Mouse (Mus musculus) C2C12 (cell line): ENCODE data around the gene Mprip. TPM values are rescaled to one million over a fixed set of nuclear protein-coding genes. Genes with fewer than 3 reads are reported as not detected.

Experiments
- H3K27me3 ChIP-seq: one replicate; pipeline ENCODE4 v1.6.1; 2011; ENCODE audit not compliant: control insufficient read depth, insufficient read depth, insufficient read length
- H3K36me3 ChIP-seq: one replicate; pipeline ENCODE4 v1.6.1; 2011; ENCODE audit not compliant: control insufficient read depth, insufficient read depth
- H3K4me3 ChIP-seq: one replicate; pipeline ENCODE4 v1.5.1; 2011; ENCODE audit warnings: mild to moderate bottlenecking, control low read depth; ENCODE audit not compliant: poor library complexity, insufficient read depth, severe bottlenecking
- H3K79me2 ChIP-seq: one replicate; pipeline ENCODE4 v1.6.1; 2011; ENCODE audit not compliant: control insufficient read depth, insufficient read depth
- H3K79me3 ChIP-seq: one replicate; pipeline ENCODE4 v1.6.1; 2011; ENCODE audit warnings: low read depth, control low read depth
- H3ac ChIP-seq: one replicate; pipeline ENCODE3; 2011; ENCODE audit warnings: low read depth; ENCODE audit not compliant: control insufficient read depth, insufficient read length
- CEBPB ChIP-seq: IDR thresholded peaks from one replicate; pipeline ENCODE4 v1.6.1; 2011; ENCODE audit warnings: low read depth, mild to moderate bottlenecking, control low read depth, moderate library complexity
- CTCF ChIP-seq: IDR thresholded peaks from one replicate; pipeline ENCODE4 v1.5.1; 2011; ENCODE audit not compliant: control insufficient read depth, insufficient read depth, insufficient read length
- FOSL1 ChIP-seq: IDR thresholded peaks from one replicate; pipeline ENCODE4 v1.8.0; 2011; ENCODE audit warnings: mild to moderate bottlenecking, low read length; ENCODE audit not compliant: poor library complexity, insufficient read depth, severe bottlenecking
- MAX ChIP-seq: IDR thresholded peaks from one replicate; pipeline ENCODE4 v1.6.1; 2011; ENCODE audit warnings: mild to moderate bottlenecking, control low read depth
- MYOD1 ChIP-seq: IDR thresholded peaks from one replicate; pipeline ENCODE4 v1.6.1; 2011; ENCODE audit warnings: low read depth; ENCODE audit not compliant: control insufficient read depth, insufficient read length
- MYOG ChIP-seq: IDR thresholded peaks from one replicate; pipeline ENCODE4 v1.6.1; 2011; ENCODE audit not compliant: control insufficient read depth, insufficient read length; ENCODE audit errors: extremely low read depth
- USF1 ChIP-seq: IDR thresholded peaks from one replicate; pipeline ENCODE4 v1.6.1; 2011; ENCODE audit warnings: low read depth, mild to moderate bottlenecking, control low read depth, moderate library complexity
- polyA plus RNA-seq: library from polyadenylated mRNA; unstranded; fragments of >200 nt; fragmentation: generic; extraction: Trizol; gene quantifications from one replicate; pipeline ENCODE4 v1.2.1, GENCODE M21; 2012; ENCODE audit warnings: missing spikeins

Gene Mprip
- polyA plus RNA-seq, 1 experiment, result 257 TPM

DNA sequence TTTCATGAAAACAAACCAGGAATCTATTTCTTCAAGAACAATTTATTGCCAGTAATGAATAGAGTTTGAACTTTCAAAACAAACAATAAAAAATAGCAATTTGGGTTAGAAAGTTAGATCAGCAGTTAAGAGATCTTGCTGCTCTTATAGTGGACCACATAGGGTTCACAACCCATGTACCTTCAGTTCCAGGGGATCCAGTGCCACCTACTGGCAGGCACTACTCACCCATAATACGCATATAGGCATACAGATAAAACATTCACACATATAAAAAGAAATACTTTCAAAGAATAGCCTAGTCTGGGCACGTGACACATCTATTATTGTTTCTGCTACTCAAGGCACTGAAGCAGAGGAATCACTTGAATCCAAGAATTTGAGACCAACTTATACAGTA lies 85.5 kb downstream of the Mprip start:
- H3K79me2 ChIP-seq, result no peaks in the 10 kb centered on the region
- no peak overlapping the region for H3ac ChIP-seq
- no peak overlapping the region for H3K4me3 ChIP-seq
- H3K27me3 ChIP-seq, result no peaks in the 10 kb centered on the region
- no peaks in the 10 kb centered on the region for H3K79me3 ChIP-seq
- TF ChIP-seq FOSL1 (no peak), CEBPB (no peak), CTCF (peak; percentile 11)
- H3K36me3 ChIP-seq, result peaks cover 79% of the 10 kb centered on the region

- no peak for TF ChIP-seq USF1
- no peak for TF ChIP-seq MYOD1
- TF ChIP-seq CEBPB, result no peak
- TF ChIP-seq MAX, result no peak
- no peak for TF ChIP-seq MYOG
- H3K27me3 ChIP-seq, result no peaks in the 10 kb centered on the region
- H3ac ChIP-seq, result no peak overlapping the region
- H3K36me3 ChIP-seq, result peaks cover 82% of the 10 kb centered on the region
- H3K79me3 ChIP-seq, result no peaks in the 10 kb centered on the region
- no peaks in the 10 kb centered on the region for H3K79me2 ChIP-seq
- no peak overlapping the region for H3K4me3 ChIP-seq
These were observed 87.9 kb downstream of the Mprip start for GRCm38 (mm10) chr11:59749050-59749449.

DNA sequence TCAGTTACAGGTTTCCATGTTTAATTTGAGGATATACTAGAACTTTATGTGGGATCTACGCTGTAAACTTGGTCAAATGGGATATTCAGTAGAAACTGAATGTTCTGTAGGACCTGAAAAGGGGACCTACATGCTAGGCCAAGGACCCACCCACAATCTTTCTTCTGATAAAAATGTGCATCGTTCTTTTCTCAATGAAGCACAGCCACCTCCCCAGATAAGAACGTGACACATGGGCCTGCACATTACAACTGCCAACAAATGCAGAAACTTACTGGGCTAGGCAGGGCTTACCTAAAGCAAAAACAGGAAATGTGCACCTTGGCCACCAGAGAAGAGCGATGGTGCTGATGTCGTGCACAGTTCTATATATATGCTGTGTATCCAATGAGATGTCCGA lies 93.4 kb downstream of the Mprip start:
- Histone ChIP-seq H3K27me3 (no peaks in the 10 kb centered on the region), H3K36me3 (peaks cover 95% of the 10 kb centered on the region)

GRCm38 (mm10) chr11:59756351-59756750 lies 95.2 kb downstream of the Mprip start:
- peaks cover 4% of the 10 kb centered on the region for H3K79me2 ChIP-seq
- peaks cover 96% of the 10 kb centered on the region for H3K36me3 ChIP-seq
- no peak overlapping the region for H3K4me3 ChIP-seq
- TF ChIP-seq FOSL1 (no peak), MYOG (no peak), MAX (no peak), CTCF (no peak), USF1 (no peak), MYOD1 (no peak)
- H3K27me3 ChIP-seq, result no peaks in the 10 kb centered on the region
- H3K79me3 ChIP-seq, result no peaks in the 10 kb centered on the region
- no peak overlapping the region for H3ac ChIP-seq

More for the DNA sequence above, 93.4 kb downstream of the Mprip start:
- Histone ChIP-seq H3ac (no peak overlapping the region), H3K79me3 (no peaks in the 10 kb centered on the region), H3K79me2 (peaks cover 4% of the 10 kb centered on the region), H3K4me3 (no peak overlapping the region)
- TF ChIP-seq MYOD1 (no peak), FOSL1 (no peak), MAX (no peak), USF1 (no peak), CTCF (no peak), CEBPB (no peak), MYOG (no peak)

DNA sequence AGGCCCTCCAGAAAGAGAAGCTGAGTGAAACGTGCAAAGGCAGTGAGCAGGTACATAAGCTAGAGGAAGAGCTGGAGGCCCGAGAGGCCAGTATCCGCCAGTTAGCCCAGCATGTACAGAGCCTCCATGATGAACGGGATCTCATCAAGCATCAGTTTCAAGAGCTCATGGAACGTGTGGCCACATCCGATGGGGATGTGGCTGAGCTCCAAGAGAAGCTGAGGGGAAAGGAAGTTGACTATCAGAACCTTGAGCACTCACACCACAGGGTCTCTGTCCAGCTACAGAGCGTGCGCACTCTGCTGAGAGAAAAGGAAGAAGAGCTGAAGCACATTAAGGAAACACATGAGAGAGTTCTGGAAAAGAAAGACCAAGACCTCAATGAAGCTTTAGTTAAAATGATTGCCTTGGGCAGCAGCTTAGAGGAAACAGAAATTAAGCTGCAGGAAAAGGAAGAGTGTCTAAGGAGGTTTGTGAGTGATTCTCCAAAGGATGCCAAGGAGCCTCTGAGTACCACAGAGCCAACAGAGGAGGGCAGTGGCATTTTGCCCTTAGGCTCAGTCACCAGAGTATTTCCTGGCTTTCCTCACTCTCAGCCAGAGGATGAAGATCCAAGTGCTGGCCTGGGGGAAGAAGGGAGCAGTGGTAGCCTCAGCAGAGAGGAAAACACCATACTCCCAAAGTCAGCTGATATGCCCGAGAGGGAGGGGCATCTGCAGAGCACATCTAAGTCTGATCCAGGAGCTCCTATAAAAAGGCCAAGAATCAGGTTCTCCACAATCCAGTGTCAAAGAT lies 97.3 kb downstream of the Mprip start:
- Histone ChIP-seq H3K27me3 (no peaks in the 10 kb centered on the region), H3K79me3 (no peaks in the 10 kb centered on the region), H3K79me2 (peaks cover 4% of the 10 kb centered on the region), H3K36me3 (peaks cover 94% of the 10 kb centered on the region), H3ac (no peak overlapping the region), H3K4me3 (no peak overlapping the region)
- TF ChIP-seq CTCF (no peak), USF1 (no peak), MYOD1 (no peak), CEBPB (no peak), MYOG (no peak), MAX (no peak), FOSL1 (no peak)

DNA sequence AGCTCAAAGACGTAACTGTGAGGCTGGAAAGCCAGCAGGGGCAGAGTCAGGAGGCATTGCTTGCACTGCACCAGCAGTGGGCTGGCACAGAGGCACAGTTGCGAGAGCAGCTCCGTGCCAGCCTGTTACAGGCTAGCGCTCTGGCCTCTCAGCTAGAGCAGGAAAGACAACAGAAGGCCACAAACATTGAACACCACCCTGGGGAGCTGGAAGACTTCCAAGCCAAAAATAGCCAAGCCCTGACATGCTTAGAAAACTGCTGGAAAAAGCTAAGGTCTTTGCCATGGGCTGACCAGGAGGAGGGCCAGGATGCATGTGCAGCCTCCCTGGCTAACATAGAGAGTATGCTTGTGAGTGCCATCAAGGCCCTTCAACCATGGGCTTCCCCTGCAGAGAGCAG lies 98.1 kb downstream of the Mprip start:
- H3K4me3 ChIP-seq, result no peak overlapping the region
- peaks cover 94% of the 10 kb centered on the region for H3K36me3 ChIP-seq
- H3ac ChIP-seq, result no peak overlapping the region
- no peaks in the 10 kb centered on the region for H3K79me3 ChIP-seq
- TF ChIP-seq CEBPB, result no peak
- TF ChIP-seq CTCF, result no peak
- TF ChIP-seq USF1, result no peak
- no peak for TF ChIP-seq MYOD1
- TF ChIP-seq FOSL1, result no peak
- H3K79me2 ChIP-seq, result peaks cover 4% of the 10 kb centered on the region
- H3K27me3 ChIP-seq, result no peaks in the 10 kb centered on the region
